Mouse (Mus musculus): ENCODE data around the gene Lce1e. TPM values are rescaled to one million over a fixed set of nuclear protein-coding genes. Genes with fewer than 3 reads are reported as not detected.
"Not testable (repeated sequence)": the region's sequence is repeated elsewhere in the genome, so short reads cannot be mapped to it uniquely, and the experiment has no call there.

The Lce1e gene
- polyA plus RNA-seq, 1 experiment from 2014 or later = not detected

DNA sequence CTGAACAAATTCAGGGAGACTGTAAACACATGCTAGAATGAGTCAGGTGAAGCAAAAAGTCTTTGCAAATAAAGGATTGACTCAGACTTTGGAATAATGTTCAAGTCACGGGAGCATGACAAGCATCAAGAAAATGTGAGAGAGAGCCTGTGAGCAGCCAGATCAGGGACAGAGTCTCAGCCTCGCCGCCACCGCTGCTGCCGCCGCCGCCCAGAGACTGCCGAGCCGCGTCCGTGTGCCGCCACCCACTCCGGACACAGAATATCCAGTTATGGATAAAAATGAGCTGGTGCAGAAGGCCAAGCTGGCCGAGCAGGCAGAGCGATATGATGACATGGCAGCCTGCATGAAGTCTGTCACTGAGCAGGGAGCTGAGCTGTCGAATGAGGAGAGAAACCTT is 19.7 kb downstream of the Lce1e start:
- H3K27me3 ChIP-seq (ENCODE audit: control insufficient read depth, insufficient read depth, low read length); H3K4me2 ChIP-seq (ENCODE audit: low read depth); DNase-seq (ENCODE audit: low spot score); H3K9ac ChIP-seq (ENCODE audit: low read length); ATAC-seq (ENCODE audit: insufficient read depth, low FRiP score, low TSS enrichment); H3K4me3 ChIP-seq (ENCODE audit: low read depth, low read length); H3K9me3 ChIP-seq (ENCODE audit: control insufficient read depth, low read length); H3K36me3 ChIP-seq (ENCODE audit: control insufficient read depth, insufficient read depth, low read length); H3K4me1 ChIP-seq (ENCODE audit: control insufficient read depth, insufficient read depth, low read length); H3K27ac ChIP-seq (ENCODE audit: low read depth, low read length): not testable (repeated sequence)
- WGBS = 76% methylated on average over 14 of the region's 16 CpGs

DNA sequence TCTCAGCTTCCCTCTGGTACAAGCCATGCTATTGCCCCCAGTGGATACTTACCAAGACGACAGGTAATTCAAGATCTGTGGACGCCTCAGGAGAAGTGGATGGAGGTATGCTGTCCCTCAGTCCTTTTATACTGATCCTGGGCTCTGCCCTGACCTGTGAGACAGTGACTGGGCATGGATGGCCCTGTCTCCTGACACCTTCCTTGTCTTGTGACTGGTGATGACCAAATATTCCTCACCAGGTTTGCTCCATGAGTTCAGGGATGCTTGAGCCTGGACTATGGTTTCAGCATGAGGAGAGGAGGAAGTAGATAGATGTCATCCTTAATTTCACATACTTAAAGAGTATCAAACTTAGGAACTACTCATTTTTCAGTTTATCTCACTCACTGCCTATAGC is 21.8 kb downstream of the Lce1e start, which contains the start of gene Lce1d:
Gene Lce1d, minus strand, starts transcription at position 101 of the 400 bp plus-strand sequence.
- Histone ChIP-seq H3K36me3 (ENCODE audit: control insufficient read depth, insufficient read depth, low read length) (no peaks in the 10 kb centered on the region), H3K9me3 (ENCODE audit: control insufficient read depth, low read length) (no peaks in the 10 kb centered on the region), H3K4me2 (ENCODE audit: low read depth) (no peak within 1 kb of the TSS), H3K4me1 (ENCODE audit: control insufficient read depth, insufficient read depth, low read length) (no peaks in the 10 kb centered on the region), H3K9ac (ENCODE audit: low read length) (no peak within 1 kb of the TSS), H3K27me3 (ENCODE audit: control insufficient read depth, insufficient read depth, low read length) (no peaks in the 10 kb centered on the region), H3K27ac (ENCODE audit: low read depth, low read length) (no peak within 1 kb of the TSS), H3K4me3 (ENCODE audit: low read depth, low read length) (no peak within 1 kb of the TSS)
- ATAC-seq (ENCODE audit: insufficient read depth, low FRiP score, low TSS enrichment) (no peak), DNase-seq (ENCODE audit: low spot score) (no peak)
- WGBS = 68% methylated on average over 2 of the region's 2 CpGs

DNA sequence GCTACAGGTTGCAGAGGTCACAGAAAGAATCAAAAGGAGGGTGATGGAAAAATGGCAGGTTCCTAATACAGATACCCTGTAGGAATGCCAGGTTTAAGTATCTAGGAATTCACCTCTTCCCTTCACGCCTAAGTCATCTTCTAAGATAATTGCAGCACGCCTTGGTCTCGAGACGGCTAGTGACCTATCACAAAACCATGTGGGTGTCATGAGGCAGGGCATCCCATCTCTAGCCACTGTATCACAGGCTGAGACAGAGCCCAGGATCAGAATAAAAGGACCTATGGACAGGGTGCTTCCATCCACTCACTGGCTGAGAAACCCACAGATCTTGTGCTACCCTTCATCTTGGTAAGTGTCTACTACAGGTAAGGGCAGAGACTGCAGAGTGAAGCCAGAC is 29.9 kb downstream of the Lce1e start, which contains the start of gene Lce1c:
Gene Lce1c, plus strand, starts transcription at position 301 of the 400 bp plus-strand sequence.
- ATAC-seq (ENCODE audit: insufficient read depth, low FRiP score, low TSS enrichment) (no peak), DNase-seq (ENCODE audit: low spot score) (no peak)
- Histone ChIP-seq H3K27ac (ENCODE audit: low read depth, low read length) (no peak within 1 kb of the TSS), H3K36me3 (ENCODE audit: control insufficient read depth, insufficient read depth, low read length) (no peaks in the 10 kb centered on the region), H3K4me1 (ENCODE audit: control insufficient read depth, insufficient read depth, low read length) (no peaks in the 10 kb centered on the region), H3K9ac (ENCODE audit: low read length) (no peak within 1 kb of the TSS), H3K9me3 (ENCODE audit: control insufficient read depth, low read length) (no peaks in the 10 kb centered on the region), H3K4me2 (ENCODE audit: low read depth) (no peak within 1 kb of the TSS), H3K27me3 (ENCODE audit: control insufficient read depth, insufficient read depth, low read length) (no peaks in the 10 kb centered on the region), H3K4me3 (ENCODE audit: low read depth, low read length) (no peak within 1 kb of the TSS)
- WGBS = 91% methylated on average over 4 of the region's 4 CpGs

DNA sequence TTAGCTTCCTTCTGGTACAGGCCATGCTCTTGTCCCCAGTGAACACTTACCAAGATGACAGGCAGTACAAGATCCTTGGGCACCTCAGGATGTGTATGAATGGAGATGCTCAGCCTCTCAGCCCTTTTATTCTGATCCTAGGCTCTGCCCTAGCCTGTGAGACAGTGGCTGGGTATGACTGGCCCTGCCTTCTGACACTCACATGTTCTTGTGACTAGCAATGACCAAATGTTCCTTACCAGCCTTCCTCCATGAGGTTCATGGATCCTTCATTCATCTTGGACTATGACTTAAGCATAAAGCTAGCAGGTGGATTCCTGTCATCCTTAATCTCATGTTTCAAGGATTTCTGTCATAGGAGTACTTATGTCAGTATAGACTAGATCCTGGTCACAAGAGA is 38.7 kb downstream of the Lce1e start, which contains the start of gene Lce1a2:
Gene Lce1a2, minus strand, starts transcription at position 101 of the 400 bp plus-strand sequence.
- H3K36me3 ChIP-seq (ENCODE audit: control insufficient read depth, insufficient read depth, low read length) = no peaks in the 10 kb centered on the region
- ATAC-seq (ENCODE audit: insufficient read depth, low FRiP score, low TSS enrichment) (no peak), DNase-seq (ENCODE audit: low spot score) (no peak)
- no peak within 1 kb of the TSS for H3K9ac ChIP-seq (ENCODE audit: low read length)
- no peak within 1 kb of the TSS for H3K4me2 ChIP-seq (ENCODE audit: low read depth)
- no peaks in the 10 kb centered on the region for H3K9me3 ChIP-seq (ENCODE audit: control insufficient read depth, low read length)
- no peaks in the 10 kb centered on the region for H3K27me3 ChIP-seq (ENCODE audit: control insufficient read depth, insufficient read depth, low read length)
- H3K4me3 ChIP-seq (ENCODE audit: low read depth, low read length) = no peak within 1 kb of the TSS
- H3K27ac ChIP-seq (ENCODE audit: low read depth, low read length) = no peak within 1 kb of the TSS
- no peaks in the 10 kb centered on the region for H3K4me1 ChIP-seq (ENCODE audit: control insufficient read depth, insufficient read depth, low read length)

Other genes with a start within 250 kb of the Lce1e start
- not detected in 2 replicates for gene Sprr1a, start 223.2 kb downstream of the Lce1e start, polyA plus RNA-seq (2014; fragmentation: Nextera tagmentation; extraction: Ambion mirVana)
- not detected in 2 replicates for gene Sprr4, start 208.6 kb downstream of the Lce1e start, polyA plus RNA-seq (2014; fragmentation: Nextera tagmentation; extraction: Ambion mirVana)
- not detected in 2 replicates for gene 2310046K23Rik, start 174.6 kb downstream of the Lce1e start, polyA plus RNA-seq (2014; fragmentation: Nextera tagmentation; extraction: Ambion mirVana)
- not detected in 2 replicates for gene Ivl, start 135.3 kb downstream of the Lce1e start, polyA plus RNA-seq (2014; fragmentation: Nextera tagmentation; extraction: Ambion mirVana)
- not detected in 2 replicates for gene Smcp, start 120.1 kb downstream of the Lce1e start, polyA plus RNA-seq (2014; fragmentation: Nextera tagmentation; extraction: Ambion mirVana)
- not detected in 2 replicates for gene 2210017I01Rik, start 101.6 kb downstream of the Lce1e start, polyA plus RNA-seq (2014; fragmentation: Nextera tagmentation; extraction: Ambion mirVana)
- not detected in 2 replicates for gene Lce6a, start 87.4 kb downstream of the Lce1e start, polyA plus RNA-seq (2014; fragmentation: Nextera tagmentation; extraction: Ambion mirVana)
- not detected in 2 replicates for gene Lce1a1, start 60.8 kb downstream of the Lce1e start, polyA plus RNA-seq (2014; fragmentation: Nextera tagmentation; extraction: Ambion mirVana)
- gene Lce1b, start 52.1 kb downstream of the Lce1e start, polyA plus RNA-seq (2014; fragmentation: Nextera tagmentation; extraction: Ambion mirVana) = not detected in 2 replicates
- gene Lce1a2, start 38.8 kb downstream of the Lce1e start, polyA plus RNA-seq (2014; fragmentation: Nextera tagmentation; extraction: Ambion mirVana) = not detected in 2 replicates
- not detected in 2 replicates for gene Lce1c, start 29.8 kb downstream of the Lce1e start, polyA plus RNA-seq (2014; fragmentation: Nextera tagmentation; extraction: Ambion mirVana)
- gene Lce1d, start 21.9 kb downstream of the Lce1e start, polyA plus RNA-seq (2014; fragmentation: Nextera tagmentation; extraction: Ambion mirVana) = not detected in 2 replicates
- gene Lce1f, start 11.3 kb upstream of the Lce1e start, polyA plus RNA-seq (2014; fragmentation: Nextera tagmentation; extraction: Ambion mirVana) = not detected in 2 replicates
- not detected in 2 replicates for gene Gm38119, start 30.0 kb upstream of the Lce1e start, polyA plus RNA-seq (2014; fragmentation: Nextera tagmentation; extraction: Ambion mirVana)
- not detected in 2 replicates for gene Lce1g, start 43.3 kb upstream of the Lce1e start, polyA plus RNA-seq (2014; fragmentation: Nextera tagmentation; extraction: Ambion mirVana)
- not detected in 2 replicates for gene Lce1h, start 56.0 kb upstream of the Lce1e start, polyA plus RNA-seq (2014; fragmentation: Nextera tagmentation; extraction: Ambion mirVana)
- not detected in 2 replicates for gene Lce1i, start 69.8 kb upstream of the Lce1e start, polyA plus RNA-seq (2014; fragmentation: Nextera tagmentation; extraction: Ambion mirVana)
- gene Lce1j, start 81.4 kb upstream of the Lce1e start, polyA plus RNA-seq (2014; fragmentation: Nextera tagmentation; extraction: Ambion mirVana) = not detected in 2 replicates
- gene Lce1k, start 98.8 kb upstream of the Lce1e start, polyA plus RNA-seq (2014; fragmentation: Nextera tagmentation; extraction: Ambion mirVana) = not detected in 2 replicates
- gene Kprp, start 118.2 kb upstream of the Lce1e start, polyA plus RNA-seq (2014; fragmentation: Nextera tagmentation; extraction: Ambion mirVana) = not detected in 2 replicates
- gene Lce1l, start 142.2 kb upstream of the Lce1e start, polyA plus RNA-seq (2014; fragmentation: Nextera tagmentation; extraction: Ambion mirVana) = not detected in 2 replicates
- not detected in 2 replicates for gene 2310050C09Rik, start 161.1 kb upstream of the Lce1e start, polyA plus RNA-seq (2014; fragmentation: Nextera tagmentation; extraction: Ambion mirVana)
- gene Lce3a, start 217.2 kb upstream of the Lce1e start, polyA plus RNA-seq (2014; fragmentation: Nextera tagmentation; extraction: Ambion mirVana) = not detected in 2 replicates
- not detected in 2 replicates for gene Lce3b, start 223.9 kb upstream of the Lce1e start, polyA plus RNA-seq (2014; fragmentation: Nextera tagmentation; extraction: Ambion mirVana)
- gene Lce3c, start 235.4 kb upstream of the Lce1e start, polyA plus RNA-seq (2014; fragmentation: Nextera tagmentation; extraction: Ambion mirVana) = not detected in 2 replicates
- not detected in 2 replicates for gene Lce3d, start 248.3 kb upstream of the Lce1e start, polyA plus RNA-seq (2014; fragmentation: Nextera tagmentation; extraction: Ambion mirVana)